Mouse (Mus musculus) intestine, embryonic 14.5 days (tissue): ENCODE results near the gene Pgbd5. TPM values are rescaled to one million over a fixed set of nuclear protein-coding genes. Genes with fewer than 3 reads are reported as not detected.

ENCODE experiments used
- ATAC-seq: fragments of 200-750 bp; cut with Nextera tagmentation; replicated peaks from 2 replicates; pipeline ENCODE4 v1.8.0; 2017; ENCODE audit warnings: low read depth, moderate number of reproducible peaks, moderate TSS enrichment, moderate library complexity; ENCODE audit not compliant: low FRiP score, low TSS enrichment
- DNase-seq: peaks from one replicate; pipeline ENCODE4 v3.0.0-alpha.2; 2018; ENCODE audit warnings: low spot score
- H3K27ac ChIP-seq: fragments of 300-500 bp; sonication (generic); 2 replicates; pipeline ENCODE4 v1.5.1; 2014; ENCODE audit warnings: low read depth, mild to moderate bottlenecking, control low read depth
- H3K27me3 ChIP-seq: fragments of 300-500 bp; sonication (generic); replicated peaks from 2 replicates; pipeline ENCODE4 v1.6.1; 2014; ENCODE audit warnings: low read length, control low read depth; ENCODE audit not compliant: control insufficient read depth, insufficient read depth
- H3K36me3 ChIP-seq: fragments of 300-500 bp; sonication (generic); 2 replicates; pipeline ENCODE4 v1.6.1; 2014; ENCODE audit warnings: low read length, control low read depth; ENCODE audit not compliant: control insufficient read depth, insufficient read depth
- H3K4me1 ChIP-seq: fragments of 300-500 bp; sonication (generic); replicated peaks from 2 replicates; pipeline ENCODE4 v1.6.1; 2014; ENCODE audit warnings: low read length, control low read depth, mixed read lengths; ENCODE audit not compliant: control insufficient read depth, insufficient read depth
- H3K4me2 ChIP-seq: fragments of 300-500 bp; sonication (generic); 2 replicates; pipeline ENCODE4 v1.6.1; 2014; ENCODE audit warnings: low read length
- H3K4me3 ChIP-seq: fragments of 300-500 bp; sonication (generic); 2 replicates; pipeline ENCODE4 v1.5.1; 2014; ENCODE audit warnings: low read depth, low read length, control low read depth, mixed read lengths
- H3K9ac ChIP-seq: fragments of 300-500 bp; sonication (generic); 2 replicates; pipeline ENCODE4 v1.6.1; 2014; ENCODE audit warnings: mild to moderate bottlenecking, low read length
- H3K9me3 ChIP-seq: fragments of 300-500 bp; sonication (generic); 2 replicates; pipeline ENCODE4 v1.6.1; 2016; ENCODE audit warnings: low read length, control low read depth; ENCODE audit not compliant: control insufficient read depth
- WGBS: fragments of 180-500 bp; shearing (Covaris S2); extraction: QIAGEN DNeasy Blood & Tissue Kit; methylation state at CpG from one replicate; pipeline ENCODE4 v1.1.7; 2014; 5-methylcytosine and 5-hydroxymethylcytosine counted together
- polyA plus RNA-seq: library from polyadenylated mRNA; unstranded; fragments of >200 nt; fragmentation: Nextera tagmentation; extraction: Ambion mirVana; gene quantifications from 2 replicates; pipeline ENCODE4 v1.2.1, GENCODE M21; 2014

Pgbd5 gene
- polyA plus RNA-seq, 1 experiment from 2014 or later, result 3.5 TPM

DNA sequence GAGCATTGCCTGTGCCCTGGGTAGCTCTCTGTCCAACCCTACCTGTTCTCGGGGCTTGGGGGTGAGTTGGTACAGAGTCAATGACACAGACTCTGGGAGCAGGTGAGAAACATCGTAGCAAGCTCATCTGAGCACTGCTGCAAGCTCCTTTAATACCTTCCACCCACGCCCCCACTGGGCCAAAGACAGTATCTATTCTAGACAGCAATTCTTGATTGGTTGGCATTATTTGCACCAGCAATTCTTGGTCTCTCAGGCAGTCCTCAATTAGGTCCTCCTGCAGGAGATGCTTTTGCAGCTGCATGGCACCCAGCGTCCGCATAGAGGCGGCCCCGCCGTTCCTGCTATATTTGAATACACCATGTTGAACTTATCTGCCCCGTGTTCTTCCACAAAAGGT, 22.7 kb upstream of the Pgbd5 start:
- Histone ChIP-seq H3K4me3 (no peak overlapping the region), H3K27me3 (no peaks in the 10 kb centered on the region), H3K36me3 (no peaks in the 10 kb centered on the region), H3K27ac (no peak overlapping the region), H3K4me2 (no peak overlapping the region), H3K9me3 (no peaks in the 10 kb centered on the region), H3K9ac (no peak overlapping the region), H3K4me1 (no peaks in the 10 kb centered on the region)
- 83% methylated on average over 9 of the region's 9 CpGs for WGBS
- no peak for DNase-seq
- no peak for ATAC-seq

DNA sequence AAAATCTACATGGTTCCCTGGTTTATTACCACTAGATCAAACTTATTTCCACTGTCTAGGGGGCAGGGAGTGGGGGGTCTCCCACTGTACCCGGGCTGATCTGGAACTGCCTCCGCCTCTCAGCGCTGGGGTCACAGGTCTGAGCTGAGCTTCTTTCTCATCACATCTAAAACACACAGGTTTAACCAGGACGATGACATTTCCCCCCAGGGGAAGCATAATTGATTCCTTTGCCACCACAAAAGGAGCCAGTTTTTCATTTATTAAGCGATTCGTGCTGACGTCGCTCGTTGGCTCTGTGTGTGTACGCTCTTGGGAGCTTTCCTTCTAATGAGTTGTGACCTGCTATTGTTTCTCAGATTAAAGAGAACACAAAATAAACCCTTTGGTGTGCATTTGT, 21.6 kb upstream of the Pgbd5 start:
- Histone ChIP-seq H3K4me1 (no peaks in the 10 kb centered on the region), H3K27me3 (no peaks in the 10 kb centered on the region), H3K9ac (no peak overlapping the region), H3K4me2 (no peak overlapping the region), H3K27ac (no peak overlapping the region), H3K36me3 (no peaks in the 10 kb centered on the region), H3K9me3 (no peaks in the 10 kb centered on the region), H3K4me3 (no peak overlapping the region)
- no peak for ATAC-seq
- WGBS, result 80% methylated on average over 10 of the region's 10 CpGs
- no peak for DNase-seq

DNA sequence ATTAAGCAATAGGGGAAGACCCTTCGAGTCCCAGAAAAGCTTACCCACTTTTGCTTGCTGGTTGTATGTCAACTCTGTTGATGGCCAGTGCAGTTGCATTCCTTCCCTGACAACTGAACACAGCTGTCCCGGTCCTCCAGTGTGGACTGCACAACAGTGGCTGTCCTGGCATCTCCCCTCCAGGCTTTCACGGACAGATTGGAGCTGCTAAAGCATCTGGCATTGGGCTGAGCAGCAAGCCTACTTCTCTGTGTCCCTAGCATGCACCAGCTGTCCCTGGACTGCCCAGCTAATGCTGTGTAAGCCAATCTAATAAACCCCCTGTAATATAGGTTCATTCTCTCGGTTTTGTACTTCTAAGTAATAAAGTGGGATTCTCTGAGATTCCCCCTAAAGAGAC, 21.2 kb upstream of the Pgbd5 start:
- Histone ChIP-seq H3K9me3 (no peaks in the 10 kb centered on the region), H3K27me3 (no peaks in the 10 kb centered on the region), H3K9ac (no peak overlapping the region), H3K4me1 (no peaks in the 10 kb centered on the region), H3K4me2 (no peak overlapping the region), H3K4me3 (no peak overlapping the region), H3K27ac (no peak overlapping the region), H3K36me3 (no peaks in the 10 kb centered on the region)
- no peak for ATAC-seq
- DNase-seq, result no peak
- WGBS, result 64% methylated on average over 4 of the region's 4 CpGs

DNA sequence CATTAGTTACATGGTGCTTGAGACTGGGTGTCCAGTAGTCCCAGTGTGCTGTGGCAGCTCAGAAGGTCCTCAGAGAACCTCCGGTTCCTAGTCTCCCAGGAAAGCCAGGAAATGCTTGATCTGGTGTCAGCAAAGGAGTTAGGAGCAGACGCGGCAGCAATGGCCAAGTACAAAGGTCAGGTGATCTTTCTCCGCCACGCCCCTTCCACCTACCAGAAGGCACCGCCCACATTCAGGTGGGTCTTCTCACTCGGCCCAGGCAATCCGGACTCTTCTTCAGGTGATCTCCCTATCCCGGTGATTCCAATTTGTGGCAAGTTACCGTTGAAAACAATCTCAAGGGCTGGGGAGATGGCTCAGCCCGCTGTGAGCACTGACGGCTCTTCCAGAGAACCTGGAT, 20.2 kb upstream of the Pgbd5 start:
- Histone ChIP-seq H3K27me3 (no peaks in the 10 kb centered on the region), H3K4me3 (no peak overlapping the region), H3K9me3 (no peaks in the 10 kb centered on the region), H3K4me2 (no peak overlapping the region), H3K36me3 (no peaks in the 10 kb centered on the region), H3K4me1 (no peaks in the 10 kb centered on the region), H3K9ac (no peak overlapping the region), H3K27ac (no peak overlapping the region)
- ATAC-seq (no peak), DNase-seq (no peak)
- WGBS, result 33% methylated on average over 12 of the region's 12 CpGs

DNA sequence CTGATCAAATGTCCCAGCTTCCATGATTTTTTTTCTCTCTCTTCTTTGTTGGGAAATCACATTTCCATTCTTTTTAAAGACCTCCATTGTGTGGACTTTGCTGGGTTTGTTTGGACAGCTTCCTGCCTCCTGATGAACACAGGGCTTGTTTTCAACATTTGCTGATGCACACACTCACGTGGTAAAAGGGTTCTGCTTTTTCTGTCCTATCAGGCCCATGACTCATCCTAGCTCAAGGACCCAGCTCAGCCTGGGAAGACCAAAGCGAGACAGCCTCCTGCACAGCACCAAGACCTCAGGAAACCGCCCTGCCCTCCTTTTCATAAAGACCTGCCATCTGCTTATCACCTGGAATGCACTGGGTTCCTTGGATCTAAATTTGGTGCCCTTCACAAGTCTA, 15.9 kb upstream of the Pgbd5 start:
- no peak overlapping the region for H3K9ac ChIP-seq
- no peak overlapping the region for H3K4me2 ChIP-seq
- DNase-seq (no peak), ATAC-seq (no peak)
- no peaks in the 10 kb centered on the region for H3K36me3 ChIP-seq
- 41% methylated on average over 3 of the region's 3 CpGs for WGBS
- H3K27me3 ChIP-seq, result no peaks in the 10 kb centered on the region
- no peak overlapping the region for H3K27ac ChIP-seq
- H3K4me3 ChIP-seq, result no peak overlapping the region
- no peaks in the 10 kb centered on the region for H3K4me1 ChIP-seq
- H3K9me3 ChIP-seq, result 0 out of 2 replicates have a peak, but pooled peaks cover 2% of the 10 kb centered on the region

DNA sequence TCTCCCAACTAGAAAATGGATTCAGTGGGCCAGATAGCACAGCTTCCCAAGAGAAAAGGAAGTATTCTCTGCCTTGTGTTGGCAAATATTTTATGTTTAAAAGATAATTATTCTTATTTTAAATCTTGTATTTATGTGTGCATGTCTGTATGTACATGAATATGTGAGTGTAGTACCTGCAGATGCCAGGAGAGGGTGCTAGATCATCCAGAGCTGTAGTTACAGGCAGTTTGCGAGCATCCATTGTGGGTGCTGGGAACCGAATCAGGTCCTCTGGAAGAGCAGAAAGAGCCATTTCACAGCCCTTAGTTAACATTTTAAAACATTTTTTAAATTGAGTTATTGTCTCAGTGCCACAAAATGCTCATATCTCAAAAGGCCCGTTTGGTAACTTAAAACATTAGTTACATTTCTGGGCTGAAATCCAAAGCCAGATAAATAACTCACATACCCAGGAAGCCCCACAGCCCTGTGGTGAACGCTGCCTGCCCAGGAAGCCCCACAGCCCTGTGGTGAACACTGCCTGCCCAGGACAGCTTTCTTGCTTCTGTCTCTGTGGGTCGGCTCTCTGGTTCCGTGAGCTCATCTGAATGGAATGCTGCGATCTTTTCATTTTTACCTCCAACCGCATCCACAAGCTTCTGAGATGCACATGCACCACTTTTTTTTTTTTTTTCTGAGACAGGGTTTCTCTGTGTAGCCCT, 10.9 kb upstream of the Pgbd5 start:
- DNase-seq (no peak), ATAC-seq (no peak)
- Histone ChIP-seq H3K27ac (no peak overlapping the region), H3K27me3 (no peaks in the 10 kb centered on the region), H3K4me1 (no peaks in the 10 kb centered on the region), H3K4me3 (no peak overlapping the region), H3K36me3 (no peaks in the 10 kb centered on the region), H3K9me3 (peaks cover 5% of the 10 kb centered on the region; the same call in 1 of the 2 replicates), H3K9ac (no peak overlapping the region), H3K4me2 (no peak overlapping the region)
- 77% methylated on average over 8 of the region's 8 CpGs for WGBS

DNA sequence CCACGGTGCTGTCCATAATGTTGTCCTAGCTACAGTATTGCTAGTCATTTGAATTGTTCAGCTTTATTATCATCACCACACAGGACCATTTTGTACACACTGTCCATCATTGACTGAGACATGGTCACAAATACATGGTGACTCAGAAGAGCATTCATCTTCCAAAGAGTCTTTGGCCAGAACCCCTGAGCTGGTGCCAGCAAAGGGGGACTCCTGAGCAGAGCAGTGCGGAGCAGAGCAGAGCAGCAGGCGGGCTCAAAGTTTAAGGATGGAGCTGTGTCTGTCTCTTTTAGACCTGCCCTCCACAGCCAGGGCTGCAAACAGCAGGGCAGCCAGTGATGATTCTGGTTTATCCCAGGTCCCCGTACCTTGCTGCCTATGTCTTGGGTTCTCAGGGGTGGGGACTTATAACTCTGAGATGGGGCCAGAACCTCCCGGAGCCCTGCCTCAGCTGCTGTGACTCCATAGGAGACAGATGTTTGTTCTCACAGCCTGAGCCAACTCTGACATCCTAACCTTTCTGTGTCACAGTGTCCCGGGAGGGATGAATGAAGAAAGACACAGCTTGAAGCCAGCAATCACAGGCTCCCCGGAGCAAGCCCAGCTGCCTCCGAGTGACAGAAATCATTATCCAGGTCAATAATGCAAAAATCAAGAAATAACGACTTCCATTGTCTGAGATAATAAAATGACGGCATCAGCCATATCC, 9.7 kb upstream of the Pgbd5 start:
- H3K9me3 ChIP-seq, result peaks cover 5% of the 10 kb centered on the region; the same call in 1 of the 2 replicates
- ATAC-seq (no peak), DNase-seq (no peak)
- no peak overlapping the region for H3K4me2 ChIP-seq
- H3K9ac ChIP-seq, result no peak overlapping the region
- no peaks in the 10 kb centered on the region for H3K36me3 ChIP-seq
- WGBS, result 60% methylated on average over 10 of the region's 10 CpGs
- H3K4me1 ChIP-seq, result no peaks in the 10 kb centered on the region
- H3K4me3 ChIP-seq, result no peak overlapping the region
- H3K27ac ChIP-seq, result no peak overlapping the region
- H3K27me3 ChIP-seq, result no peaks in the 10 kb centered on the region

DNA sequence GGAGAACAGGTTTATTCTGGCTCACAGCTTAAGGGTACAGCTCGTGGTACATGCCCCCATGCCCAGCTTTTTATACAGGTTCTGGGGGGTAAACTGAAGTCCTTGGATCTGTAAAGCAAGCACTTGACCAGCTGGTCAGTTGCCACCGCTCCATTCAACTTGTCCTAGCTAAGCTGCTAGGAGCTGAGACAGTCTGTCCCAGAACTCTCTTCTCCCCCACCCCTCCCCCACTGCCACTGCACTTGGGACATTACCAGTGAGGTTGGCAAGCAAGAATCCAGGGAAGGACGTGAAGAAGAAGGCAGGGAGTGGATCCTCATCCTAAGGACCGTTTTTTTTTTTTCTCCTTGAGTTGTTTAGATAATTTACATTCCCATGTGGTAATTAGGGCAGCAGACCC, 2.7 kb downstream of the Pgbd5 start:
- Histone ChIP-seq H3K27me3 (peaks cover 16% of the 10 kb centered on the region), H3K4me2 (no peak overlapping the region), H3K4me1 (peaks cover 5% of the 10 kb centered on the region), H3K9ac (no peak overlapping the region), H3K36me3 (no peaks in the 10 kb centered on the region), H3K27ac (no peak overlapping the region), H3K4me3 (no peak overlapping the region), H3K9me3 (no peaks in the 10 kb centered on the region)
- 21% methylated on average over 4 of the region's 4 CpGs for whole genome bisulfite sequencing
- no peak for DNase-seq
- ATAC-seq, result no peak
